Mouse (Mus musculus): ENCODE results near the gene Eno3. TPM values are rescaled to one million over a fixed set of nuclear protein-coding genes. Genes with fewer than 3 reads are reported as not detected.

Eno3 gene
- polyA plus RNA-seq, 1 experiment from 2014 or later = 7.4 TPM

DNA sequence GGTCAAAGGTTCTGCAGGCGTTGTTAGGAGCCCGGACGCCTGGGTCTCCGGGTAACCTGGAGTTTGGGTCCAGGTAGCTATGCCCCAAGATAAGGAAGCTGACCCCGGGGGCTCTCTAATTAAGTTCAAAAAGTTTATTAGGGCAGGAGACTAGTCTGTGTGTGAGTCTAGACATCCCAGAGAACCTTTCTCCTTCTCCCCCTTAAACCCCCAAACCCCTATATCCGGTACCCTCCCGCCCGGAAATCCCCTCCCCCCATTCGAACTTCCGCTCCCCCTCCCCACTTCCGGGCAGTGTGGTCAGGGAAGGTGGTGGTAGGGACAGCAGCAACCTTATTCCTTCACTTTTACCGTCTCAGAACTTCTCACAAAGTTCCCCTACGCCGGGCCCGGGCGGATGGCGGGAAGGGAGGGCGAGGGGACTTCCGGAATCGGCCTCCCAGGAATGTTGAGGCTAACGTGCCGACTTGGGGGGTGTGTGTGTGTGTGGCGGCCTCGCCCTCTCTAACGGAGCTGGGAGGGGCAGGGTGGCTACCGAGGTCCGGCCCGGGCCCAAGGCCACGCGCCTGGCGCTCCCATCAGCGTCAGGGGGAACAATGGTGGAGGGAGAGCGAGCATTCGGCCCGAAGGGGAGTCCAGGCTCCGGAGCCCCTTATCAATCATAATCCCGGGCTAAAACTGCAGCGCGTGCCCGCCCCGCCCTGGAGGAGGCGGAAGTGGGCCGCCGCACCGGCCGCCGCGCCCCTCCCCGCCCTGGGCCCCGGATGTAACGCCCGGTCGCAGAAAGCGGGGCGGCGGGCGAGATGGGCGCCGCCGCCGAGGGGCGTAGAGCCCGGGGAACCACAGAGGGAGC lies 3.4 kb upstream of the Eno3 start:
- under 1% methylated on average over 61 of the region's 63 CpGs for WGBS
- peaks cover 54% of the 10 kb centered on the region for H3K4me1 ChIP-seq
- no peaks in the 10 kb centered on the region for H3K27me3 ChIP-seq
- peaks cover 41% of the 10 kb centered on the region for H3K36me3 ChIP-seq (ENCODE audit: poor library complexity, severe bottlenecking)
- H3K9me3 ChIP-seq (replicated peaks) = no peaks in the 10 kb centered on the region
- H3K9ac ChIP-seq = peak overlapping the region; percentile 98
- peak overlapping the region; percentile 93 for H3K4me2 ChIP-seq
- H3K4me3 ChIP-seq = peak overlapping the region; percentile 100
- ATAC-seq = peak; percentile 67
- peak overlapping the region; percentile 97 for H3K27ac ChIP-seq

DNA sequence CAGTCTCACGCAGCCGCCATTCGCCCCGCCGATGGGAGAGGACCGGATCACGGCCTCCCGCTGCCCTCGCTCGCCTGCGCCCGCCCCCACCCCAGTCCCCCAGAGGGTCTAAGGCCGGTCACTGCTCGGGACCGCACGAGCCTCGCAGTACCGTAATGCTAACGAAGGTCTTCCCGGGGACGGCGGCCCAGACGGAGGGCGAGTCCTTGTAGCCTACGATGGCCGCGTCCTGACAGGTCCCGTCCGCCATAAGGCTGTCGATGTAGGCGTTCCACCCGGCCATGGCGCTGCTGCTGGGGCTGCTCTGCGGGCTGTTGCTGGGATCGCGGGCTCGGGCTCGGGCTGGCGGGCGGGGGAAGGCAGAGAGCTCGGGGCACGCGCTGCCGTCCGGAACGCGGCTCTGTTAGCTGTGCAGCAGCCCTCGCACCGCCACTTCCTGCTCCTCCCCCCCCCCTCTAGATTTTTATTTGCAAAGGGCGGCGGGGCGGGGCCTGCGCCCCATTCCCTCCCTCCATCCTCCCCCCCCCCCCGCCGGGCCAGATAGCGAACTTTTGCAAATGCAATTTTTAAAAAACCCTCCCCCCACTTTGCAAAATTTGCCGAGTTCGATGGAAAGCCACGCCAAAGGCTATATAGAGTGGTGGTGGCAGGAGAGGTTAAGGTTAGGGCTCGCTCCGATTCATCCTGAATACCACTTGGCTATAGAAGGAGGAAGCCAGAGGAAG lies 2.6 kb upstream of the Eno3 start, which contains the start of gene Pfn1:
Pfn1 (minus strand) TSS at position 447 of the 725 bp plus-strand sequence.
- peak within 1 kb of the TSS; percentile 97 for H3K27ac ChIP-seq
- H3K36me3 ChIP-seq (ENCODE audit: poor library complexity, severe bottlenecking) = peaks cover 33% of the 10 kb centered on the region
- WGBS = under 1% methylated on average over 57 of the region's 61 CpGs
- H3K9ac ChIP-seq = peak within 1 kb of the TSS; percentile 98
- H3K9me3 ChIP-seq (replicated peaks) = no peaks in the 10 kb centered on the region
- peaks cover 46% of the 10 kb centered on the region for H3K4me1 ChIP-seq
- ATAC-seq = peak; percentile 65
- peak within 1 kb of the TSS; percentile 93 for H3K4me2 ChIP-seq
- peak within 1 kb of the TSS; percentile 100 for H3K4me3 ChIP-seq
- H3K27me3 ChIP-seq = no peaks in the 10 kb centered on the region

DNA sequence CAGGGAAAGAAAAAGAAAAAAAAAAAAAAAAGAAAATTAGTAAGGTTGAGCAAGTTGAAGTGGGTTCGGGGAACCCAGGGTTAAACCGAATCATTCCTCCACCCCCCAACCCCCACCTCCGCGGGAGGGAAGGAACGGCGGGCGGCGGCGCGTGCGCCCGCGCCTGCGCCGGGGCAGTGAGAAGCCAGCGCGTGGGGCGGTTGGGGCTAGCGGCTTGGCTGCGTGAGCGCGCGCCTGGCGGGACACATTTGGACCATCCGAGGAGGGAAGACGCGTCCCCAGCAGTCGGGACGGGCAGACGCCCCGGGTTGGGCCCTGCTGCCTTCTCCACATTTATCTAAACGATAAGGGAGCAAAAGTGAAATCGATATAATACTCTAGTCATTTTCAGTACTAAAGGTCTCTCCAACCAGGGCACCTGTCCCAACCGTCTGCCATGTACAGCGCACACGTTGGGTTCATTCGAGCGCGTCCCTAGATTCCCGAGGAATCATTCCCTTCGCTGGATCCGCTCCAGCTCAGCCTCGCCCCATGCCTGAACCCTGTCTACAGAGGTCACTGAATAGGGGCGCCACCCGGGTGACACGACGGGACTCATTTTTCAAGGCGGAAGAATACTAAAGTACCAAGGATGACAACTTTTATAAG lies 2.0 kb upstream of the Eno3 start:
- Histone ChIP-seq H3K27me3 (no peaks in the 10 kb centered on the region), H3K4me3 (peak overlapping the region; percentile 100), H3K4me1 (peaks cover 42% of the 10 kb centered on the region), H3K4me2 (peak overlapping the region; percentile 93), H3K36me3 (ENCODE audit: poor library complexity, severe bottlenecking) (peaks cover 30% of the 10 kb centered on the region), H3K9ac (peak overlapping the region; percentile 98), H3K9me3 (replicated peaks) (no peaks in the 10 kb centered on the region), H3K27ac (peak overlapping the region; percentile 97)
- peak; percentile 42 for ATAC-seq
- under 1% methylated on average over 48 of the region's 48 CpGs for WGBS

GRCm38 (mm10) chr11:70655571-70656455 lies 1.2 kb upstream of the Eno3 start:
- H3K9me3 ChIP-seq (replicated peaks) = no peaks in the 10 kb centered on the region
- under 1% methylated on average over 61 of the region's 61 CpGs for WGBS
- peaks cover 28% of the 10 kb centered on the region for H3K36me3 ChIP-seq (ENCODE audit: poor library complexity, severe bottlenecking)
- H3K27ac ChIP-seq = peak overlapping the region; percentile 97
- H3K27me3 ChIP-seq = no peaks in the 10 kb centered on the region
- peak overlapping the region; percentile 100 for H3K4me3 ChIP-seq
- H3K9ac ChIP-seq = peak overlapping the region; percentile 98
- peaks cover 42% of the 10 kb centered on the region for H3K4me1 ChIP-seq
- peak; percentile 34; the same call in 1 of the 2 replicates for ATAC-seq
- peak overlapping the region; percentile 93 for H3K4me2 ChIP-seq

DNA sequence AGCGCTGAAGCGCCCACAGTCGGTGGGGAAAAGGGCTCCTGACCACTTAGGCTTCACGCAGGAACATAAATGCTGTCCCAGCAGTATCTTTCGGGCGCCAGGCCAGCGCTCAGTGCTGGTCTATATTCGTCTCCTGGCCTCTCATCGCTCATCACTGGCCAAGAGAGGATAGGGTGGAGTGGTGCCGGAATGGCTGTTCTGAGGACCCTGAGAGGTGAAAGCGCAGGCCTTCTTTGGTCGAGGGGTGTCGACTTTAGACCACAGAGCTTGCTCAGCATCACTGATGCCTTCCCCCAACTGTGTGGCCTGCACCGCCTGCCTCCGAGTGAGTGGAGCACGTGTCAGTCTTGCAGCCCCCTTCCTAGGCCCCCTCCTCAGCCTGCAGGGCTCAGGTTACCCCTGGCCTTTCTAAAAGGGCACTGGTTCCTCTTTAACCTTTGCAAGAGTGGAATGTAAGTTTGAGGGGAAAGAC lies 510 bp upstream of the Eno3 start:
- peak overlapping the region; percentile 100 for H3K4me3 ChIP-seq
- 6% methylated on average over 16 of the region's 16 CpGs for WGBS
- no peaks in the 10 kb centered on the region for H3K9me3 ChIP-seq (replicated peaks)
- no peaks in the 10 kb centered on the region for H3K27me3 ChIP-seq
- H3K36me3 ChIP-seq (ENCODE audit: poor library complexity, severe bottlenecking) = peaks cover 28% of the 10 kb centered on the region
- no peak for ATAC-seq
- peak overlapping the region; percentile 93 for H3K4me2 ChIP-seq
- peak overlapping the region; percentile 98 for H3K9ac ChIP-seq
- H3K4me1 ChIP-seq = peaks cover 42% of the 10 kb centered on the region
- H3K27ac ChIP-seq = no peak overlapping the region; the same call in 1 of the 2 replicates

GRCm38 (mm10) chr11:70657573-70657972 lies 571 bp downstream of the Eno3 start:
- H3K4me3 ChIP-seq = no peak overlapping the region
- no peak for ATAC-seq
- H3K27ac ChIP-seq = no peak overlapping the region
- no peaks in the 10 kb centered on the region for H3K9me3 ChIP-seq (replicated peaks)
- H3K36me3 ChIP-seq (ENCODE audit: poor library complexity, severe bottlenecking) = peaks cover 27% of the 10 kb centered on the region
- peaks cover 31% of the 10 kb centered on the region for H3K4me1 ChIP-seq
- WGBS = 61% methylated on average over 6 of the region's 6 CpGs
- no peak overlapping the region for H3K4me2 ChIP-seq
- H3K27me3 ChIP-seq = no peaks in the 10 kb centered on the region
- no peak overlapping the region for H3K9ac ChIP-seq

DNA sequence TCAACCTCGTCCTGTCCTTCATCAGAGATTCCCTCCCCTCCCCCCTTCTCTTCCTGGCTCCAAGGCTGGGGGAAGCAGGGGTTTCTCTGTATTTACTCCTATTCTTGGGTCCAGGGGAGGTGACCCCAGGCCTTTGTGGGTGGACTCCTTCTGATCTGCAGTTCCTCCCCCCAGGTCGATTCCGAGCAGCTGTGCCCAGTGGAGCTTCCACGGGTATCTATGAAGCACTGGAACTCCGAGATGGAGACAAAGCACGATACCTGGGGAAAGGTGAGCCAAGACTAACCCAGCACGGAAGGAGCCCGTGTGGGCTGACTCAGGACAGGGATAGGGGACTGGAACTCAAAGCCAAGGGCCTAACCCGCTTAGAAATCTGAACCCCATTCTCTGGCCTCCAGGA lies 989 bp downstream of the Eno3 start:
- peaks cover 30% of the 10 kb centered on the region for H3K36me3 ChIP-seq (ENCODE audit: poor library complexity, severe bottlenecking)
- H3K4me2 ChIP-seq = no peak overlapping the region
- 60% methylated on average over 9 of the region's 9 CpGs for WGBS
- no peak for ATAC-seq
- H3K27ac ChIP-seq = no peak overlapping the region
- no peak overlapping the region for H3K4me3 ChIP-seq
- H3K9ac ChIP-seq = no peak overlapping the region
- H3K27me3 ChIP-seq = no peaks in the 10 kb centered on the region
- H3K4me1 ChIP-seq = peaks cover 27% of the 10 kb centered on the region
- H3K9me3 ChIP-seq (replicated peaks) = no peaks in the 10 kb centered on the region

GRCm38 (mm10) chr11:70658521-70658920 lies 1.5 kb downstream of the Eno3 start:
- Histone ChIP-seq H3K4me2 (no peak overlapping the region), H3K4me3 (no peak overlapping the region), H3K27ac (no peak overlapping the region), H3K36me3 (ENCODE audit: poor library complexity, severe bottlenecking) (peaks cover 35% of the 10 kb centered on the region), H3K27me3 (no peaks in the 10 kb centered on the region), H3K9ac (no peak overlapping the region), H3K4me1 (peaks cover 22% of the 10 kb centered on the region), H3K9me3 (replicated peaks) (no peaks in the 10 kb centered on the region)
- no peak for ATAC-seq
- WGBS = 88% methylated on average over 5 of the region's 5 CpGs

- 77% methylated on average over 8 of the region's 8 CpGs for WGBS
- no peak for ATAC-seq
- H3K27ac ChIP-seq = no peak overlapping the region
- no peak overlapping the region for H3K9ac ChIP-seq
- no peak overlapping the region for H3K4me3 ChIP-seq
- H3K4me2 ChIP-seq = no peak overlapping the region
- no peaks in the 10 kb centered on the region for H3K27me3 ChIP-seq
- no peaks in the 10 kb centered on the region for H3K9me3 ChIP-seq (replicated peaks)
- peaks cover 39% of the 10 kb centered on the region for H3K36me3 ChIP-seq (ENCODE audit: poor library complexity, severe bottlenecking)
- peaks cover 22% of the 10 kb centered on the region for H3K4me1 ChIP-seq
These were observed 1.9 kb downstream of the Eno3 start for GRCm38 (mm10) chr11:70658942-70659341.

DNA sequence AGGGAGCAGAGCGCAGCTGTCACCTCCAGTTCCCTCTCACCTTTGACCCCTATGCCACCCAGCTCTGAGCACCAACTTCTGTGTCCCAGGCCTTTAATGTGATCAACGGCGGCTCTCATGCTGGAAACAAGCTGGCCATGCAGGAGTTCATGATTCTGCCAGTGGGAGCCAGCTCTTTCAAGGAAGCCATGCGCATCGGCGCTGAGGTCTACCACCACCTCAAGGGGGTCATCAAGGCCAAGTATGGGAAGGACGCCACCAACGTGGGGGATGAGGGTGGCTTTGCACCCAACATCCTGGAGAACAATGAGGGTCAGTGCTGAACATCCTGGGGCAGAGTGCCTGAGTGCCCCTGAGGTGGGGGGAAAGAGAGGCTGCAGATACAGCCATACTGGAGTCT lies 3.6 kb downstream of the Eno3 start:
- Histone ChIP-seq H3K36me3 (ENCODE audit: poor library complexity, severe bottlenecking) (peaks cover 55% of the 10 kb centered on the region), H3K4me2 (no peak overlapping the region), H3K4me3 (no peak overlapping the region), H3K27me3 (no peaks in the 10 kb centered on the region), H3K9me3 (replicated peaks) (no peaks in the 10 kb centered on the region), H3K4me1 (peaks cover 17% of the 10 kb centered on the region), H3K9ac (no peak overlapping the region), H3K27ac (no peak overlapping the region)
- WGBS = 90% methylated on average over 8 of the region's 8 CpGs
- ATAC-seq = no peak

GRCm38 (mm10) chr11:70663101-70663500 lies 6.1 kb downstream of the Eno3 start:
- Histone ChIP-seq H3K27me3 (no peaks in the 10 kb centered on the region), H3K36me3 (ENCODE audit: poor library complexity, severe bottlenecking) (peaks cover 66% of the 10 kb centered on the region), H3K27ac (no peak overlapping the region), H3K9me3 (replicated peaks) (no peaks in the 10 kb centered on the region), H3K4me3 (no peak overlapping the region), H3K4me1 (peaks cover 15% of the 10 kb centered on the region), H3K9ac (no peak overlapping the region), H3K4me2 (no peak overlapping the region)
- no peak for ATAC-seq
- WGBS = 87% methylated on average over 8 of the region's 8 CpGs
